Mouse (Mus musculus): ENCODE data around the gene Rps26.

The Rps26 gene

GRCm38 (mm10) chr10:128579298-128579697, 47.2 kb downstream of the Rps26 start:
- Histone ChIP-seq H3K36me3 (ENCODE audit: control insufficient read depth, insufficient read depth, low read length, poor library complexity, severe bottlenecking) (no peaks in the 10 kb centered on the region), H3K27me3 (ENCODE audit: control insufficient read depth, insufficient read depth, low read length, poor library complexity, severe bottlenecking) (no peaks in the 10 kb centered on the region)
- no peak for DNase-seq (ENCODE audit: low read depth, low spot score)

GRCm38 (mm10) chr10:128578330-128578729, 48.2 kb downstream of the Rps26 start:
- Histone ChIP-seq H3K27me3 (ENCODE audit: control insufficient read depth, insufficient read depth, low read length, poor library complexity, severe bottlenecking) (no peaks in the 10 kb centered on the region), H3K36me3 (ENCODE audit: control insufficient read depth, insufficient read depth, low read length, poor library complexity, severe bottlenecking) (no peaks in the 10 kb centered on the region)
- DNase-seq (ENCODE audit: low read depth, low spot score): no peak

GRCm38 (mm10) chr10:128575063-128575462, 51.5 kb downstream of the Rps26 start:
- no peaks in the 10 kb centered on the region for H3K36me3 ChIP-seq (ENCODE audit: control insufficient read depth, insufficient read depth, low read length, poor library complexity, severe bottlenecking)
- no peaks in the 10 kb centered on the region for H3K27me3 ChIP-seq (ENCODE audit: control insufficient read depth, insufficient read depth, low read length, poor library complexity, severe bottlenecking)
- peak; percentile 20 for DNase-seq (ENCODE audit: low read depth, low spot score)
